Mouse (Mus musculus) stomach, embryonic 16.5 days (tissue): ENCODE results near the gene Fuca1. TPM values are rescaled to one million over a fixed set of nuclear protein-coding genes. Genes with fewer than 3 reads are reported as not detected.

Experiments used
- ATAC-seq: fragments of 200-750 bp; cut with Nextera tagmentation; 2 replicates; pipeline ENCODE4 v1.8.0; 2017; ENCODE audit warnings: moderate number of reproducible peaks, moderate TSS enrichment; ENCODE audit not compliant: insufficient read depth, low FRiP score
- H3K27ac ChIP-seq: fragments of 300-500 bp; sonication (generic); 2 replicates; pipeline ENCODE4 v1.5.1; 2014; ENCODE audit warnings: low read length
- H3K27me3 ChIP-seq: fragments of 300-500 bp; sonication (generic); 2 replicates; pipeline ENCODE4 v1.6.1; 2014; ENCODE audit warnings: low read length, control low read depth, mixed read lengths; ENCODE audit not compliant: control insufficient read depth, insufficient read depth
- H3K36me3 ChIP-seq: fragments of 300-500 bp; sonication (generic); 2 replicates; pipeline ENCODE4 v1.6.1; 2014; ENCODE audit warnings: low read length; ENCODE audit not compliant: control insufficient read depth, insufficient read depth
- H3K4me1 ChIP-seq: fragments of 300-500 bp; sonication (generic); 2 replicates; pipeline ENCODE4 v1.6.1; 2014; ENCODE audit warnings: low read length, control low read depth, mixed read lengths; ENCODE audit not compliant: control insufficient read depth, insufficient read depth
- H3K4me2 ChIP-seq: fragments of 300-500 bp; sonication (generic); 2 replicates; pipeline ENCODE4 v1.6.1; 2014; ENCODE audit warnings: low read depth, low read length, mixed read lengths
- H3K4me3 ChIP-seq: fragments of 300-500 bp; sonication (generic); replicated peaks from 2 replicates; pipeline ENCODE4 v1.5.1; 2014; ENCODE audit warnings: mild to moderate bottlenecking, low read length
- H3K9ac ChIP-seq: fragments of 300-500 bp; sonication (generic); 2 replicates; pipeline ENCODE4 v1.6.1; 2014; ENCODE audit warnings: low read length
- H3K9me3 ChIP-seq: fragments of 300-500 bp; sonication (generic); replicated peaks from 2 replicates; pipeline ENCODE4 v1.6.1; 2016; ENCODE audit warnings: low read length, control low read depth; ENCODE audit not compliant: control insufficient read depth
- WGBS: fragments of 180-500 bp; shearing (Covaris S2); extraction: QIAGEN DNeasy Blood & Tissue Kit; methylation state at CpG from one replicate; pipeline ENCODE4 v1.1.7; 2014; 5-methylcytosine and 5-hydroxymethylcytosine counted together
- polyA plus RNA-seq: library from polyadenylated mRNA; unstranded; fragments of >200 nt; fragmentation: Nextera tagmentation; extraction: Ambion mirVana; gene quantifications from 2 replicates; pipeline ENCODE4 v1.2.1, GENCODE M21; 2015

Gene Fuca1
- polyA plus RNA-seq, 1 experiment from 2014 or later = 98.9 TPM

DNA sequence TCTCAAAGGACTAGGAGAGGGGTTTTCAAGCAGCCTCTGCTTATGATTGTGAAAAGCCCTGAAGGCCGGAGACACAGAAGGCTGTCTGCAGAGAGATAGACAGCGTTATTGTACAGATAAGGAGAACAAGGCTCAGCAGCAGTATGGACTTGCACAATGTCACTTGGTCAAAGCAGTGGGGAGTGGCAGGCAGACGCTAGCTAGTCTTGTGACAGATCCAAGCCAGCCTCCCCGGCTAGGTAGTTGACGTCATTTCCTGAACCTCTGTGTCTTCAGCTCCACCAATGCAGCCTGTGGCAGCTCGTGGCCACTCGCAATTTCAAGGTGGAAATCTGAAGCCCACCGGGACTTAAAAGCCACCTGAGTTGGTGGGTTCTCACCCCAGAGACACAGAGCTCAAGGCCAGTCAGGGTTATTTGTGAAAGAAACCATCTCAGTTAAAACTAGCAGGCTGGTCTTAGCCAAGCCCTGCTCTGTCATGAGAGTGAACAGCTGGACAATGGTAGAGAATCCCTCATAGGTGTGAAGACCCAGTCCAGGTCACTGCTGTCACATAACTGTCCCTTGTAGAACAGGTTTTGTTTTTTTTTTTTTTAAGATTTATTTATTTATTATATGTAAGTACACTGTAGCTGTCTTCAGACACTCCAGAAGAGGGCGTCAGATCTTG lies 22.0 kb upstream of the Fuca1 start:
- peak; percentile 60; the same call in 1 of the 2 replicates for ATAC-seq
- H3K27ac ChIP-seq = peak overlapping the region; percentile 38; the same call in 1 of the 2 replicates
- H3K9ac ChIP-seq = peak overlapping the region; percentile 35
- no peaks in the 10 kb centered on the region for H3K4me1 ChIP-seq
- no peaks in the 10 kb centered on the region for H3K27me3 ChIP-seq
- H3K4me2 ChIP-seq = no peak overlapping the region
- no peaks in the 10 kb centered on the region for H3K9me3 ChIP-seq
- H3K4me3 ChIP-seq = no peak overlapping the region
- no peaks in the 10 kb centered on the region for H3K36me3 ChIP-seq
- 60% methylated on average over 9 of the region's 9 CpGs for WGBS

DNA sequence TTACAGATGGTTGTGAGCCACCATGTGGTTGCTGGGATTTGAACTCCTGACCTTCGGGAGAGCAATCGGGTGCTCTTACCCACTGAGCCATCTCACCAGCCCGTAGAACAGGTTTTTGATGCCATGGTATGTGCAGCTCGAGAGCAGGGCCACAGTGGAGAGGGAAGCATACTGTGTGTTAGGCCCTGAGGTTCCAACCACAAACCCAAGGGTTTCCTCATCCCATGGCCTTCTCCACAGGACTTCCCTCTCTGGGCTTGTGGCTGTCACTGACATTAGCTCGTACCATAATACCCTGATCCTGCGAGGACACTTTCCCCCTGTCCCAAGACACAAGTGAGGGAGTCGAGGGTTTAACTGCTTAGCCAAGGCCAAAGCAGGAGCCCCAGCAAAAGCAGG lies 21.5 kb upstream of the Fuca1 start:
- Histone ChIP-seq H3K36me3 (no peaks in the 10 kb centered on the region), H3K9me3 (no peaks in the 10 kb centered on the region), H3K4me1 (no peaks in the 10 kb centered on the region), H3K4me2 (no peak overlapping the region), H3K9ac (no peak overlapping the region), H3K27me3 (no peaks in the 10 kb centered on the region), H3K4me3 (no peak overlapping the region), H3K27ac (no peak overlapping the region)
- ATAC-seq = no peak
- 83% methylated on average over 7 of the region's 7 CpGs for whole genome bisulfite sequencing

GRCm38 (mm10) chr4:135900008-135900407 lies 20.5 kb upstream of the Fuca1 start:
- H3K4me3 ChIP-seq = no peak overlapping the region
- no peaks in the 10 kb centered on the region for H3K4me1 ChIP-seq
- H3K4me2 ChIP-seq = no peak overlapping the region
- H3K9me3 ChIP-seq = no peaks in the 10 kb centered on the region
- H3K36me3 ChIP-seq = no peaks in the 10 kb centered on the region
- 72% methylated on average over 5 of the region's 5 CpGs for WGBS
- H3K9ac ChIP-seq = no peak overlapping the region
- ATAC-seq = no peak
- no peak overlapping the region for H3K27ac ChIP-seq
- H3K27me3 ChIP-seq = no peaks in the 10 kb centered on the region

DNA sequence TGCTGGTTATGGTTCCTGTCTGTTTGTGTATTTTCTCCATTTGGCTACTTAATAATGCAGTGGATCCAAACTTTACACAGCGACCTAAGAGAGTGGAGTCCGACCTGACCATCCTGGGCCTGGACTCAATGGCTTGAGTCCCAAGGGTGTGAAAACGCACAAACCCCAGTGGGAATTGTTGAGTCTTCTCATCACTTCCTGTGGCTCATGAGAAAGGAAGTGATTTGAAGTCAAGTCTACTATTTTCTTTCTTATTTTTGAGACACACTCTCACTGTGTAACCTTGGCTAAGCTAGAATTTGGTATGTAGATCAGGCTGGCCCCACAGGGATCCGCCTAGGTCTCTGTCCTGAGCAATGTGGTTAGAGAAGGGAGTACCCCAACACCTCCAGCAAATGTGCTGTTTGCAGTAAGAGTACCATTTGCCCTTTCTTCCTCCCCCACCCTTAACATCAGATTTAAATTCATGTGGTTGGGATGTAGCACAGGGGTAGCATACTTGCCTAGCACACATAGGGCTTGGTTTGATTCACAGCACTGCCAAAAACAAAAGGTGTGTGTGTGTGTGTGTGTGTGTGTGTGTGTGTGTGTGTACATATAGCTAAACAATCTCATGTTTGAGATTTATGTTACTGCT lies 17.8 kb upstream of the Fuca1 start:
- WGBS = 91% methylated on average over 4 of the region's 4 CpGs
- Histone ChIP-seq H3K9me3 (no peaks in the 10 kb centered on the region), H3K36me3 (no peaks in the 10 kb centered on the region), H3K27ac (no peak overlapping the region), H3K4me3 (no peak overlapping the region), H3K4me1 (no peaks in the 10 kb centered on the region), H3K4me2 (no peak overlapping the region), H3K27me3 (no peaks in the 10 kb centered on the region), H3K9ac (no peak overlapping the region)
- no peak for ATAC-seq

GRCm38 (mm10) chr4:135904810-135905209 lies 15.7 kb upstream of the Fuca1 start:
- no peak for ATAC-seq
- Histone ChIP-seq H3K27ac (no peak overlapping the region), H3K9ac (no peak overlapping the region), H3K36me3 (no peaks in the 10 kb centered on the region), H3K4me2 (no peak overlapping the region), H3K4me1 (peaks cover 3% of the 10 kb centered on the region; the same call in 1 of the 2 replicates), H3K9me3 (no peaks in the 10 kb centered on the region), H3K27me3 (no peaks in the 10 kb centered on the region), H3K4me3 (no peak overlapping the region)
- 30% methylated on average over 1 of the region's 1 CpGs for WGBS

DNA sequence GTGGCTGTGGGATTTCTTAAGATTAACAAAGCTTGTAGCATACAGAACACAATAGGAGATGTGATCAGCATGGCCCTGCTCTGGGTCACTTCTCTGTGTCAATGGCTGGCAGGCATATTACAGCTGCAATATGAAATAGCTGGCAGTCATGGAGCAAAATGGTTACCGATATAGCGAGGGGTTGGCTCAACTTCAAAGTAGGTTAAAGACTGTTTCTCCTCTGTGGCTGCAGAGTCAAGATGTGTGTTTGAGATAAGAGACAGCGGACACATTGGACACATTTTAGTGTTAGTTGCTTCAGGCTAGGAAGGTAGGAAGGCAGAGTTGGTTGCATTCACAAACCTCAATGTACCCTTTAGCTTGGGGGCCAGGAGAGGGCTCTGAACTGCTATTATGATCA lies 13.9 kb upstream of the Fuca1 start:
- Histone ChIP-seq H3K9me3 (no peaks in the 10 kb centered on the region), H3K9ac (no peak overlapping the region), H3K4me3 (no peak overlapping the region), H3K27me3 (no peaks in the 10 kb centered on the region), H3K4me2 (no peak overlapping the region), H3K4me1 (peaks cover 3% of the 10 kb centered on the region; the same call in 1 of the 2 replicates), H3K36me3 (no peaks in the 10 kb centered on the region), H3K27ac (no peak overlapping the region)
- 84% methylated on average over 3 of the region's 3 CpGs for WGBS
- no peak for ATAC-seq

GRCm38 (mm10) chr4:135909326-135910066 lies 11.0 kb upstream of the Fuca1 start:
- H3K27ac ChIP-seq = no peak overlapping the region
- ATAC-seq = no peak
- no peaks in the 10 kb centered on the region for H3K9me3 ChIP-seq
- peaks cover 3% of the 10 kb centered on the region; the same call in 1 of the 2 replicates for H3K4me1 ChIP-seq
- WGBS = 32% methylated on average over 13 of the region's 13 CpGs
- no peaks in the 10 kb centered on the region for H3K27me3 ChIP-seq
- H3K4me3 ChIP-seq = no peak overlapping the region
- no peak overlapping the region for H3K9ac ChIP-seq
- no peaks in the 10 kb centered on the region for H3K36me3 ChIP-seq
- no peak overlapping the region for H3K4me2 ChIP-seq

DNA sequence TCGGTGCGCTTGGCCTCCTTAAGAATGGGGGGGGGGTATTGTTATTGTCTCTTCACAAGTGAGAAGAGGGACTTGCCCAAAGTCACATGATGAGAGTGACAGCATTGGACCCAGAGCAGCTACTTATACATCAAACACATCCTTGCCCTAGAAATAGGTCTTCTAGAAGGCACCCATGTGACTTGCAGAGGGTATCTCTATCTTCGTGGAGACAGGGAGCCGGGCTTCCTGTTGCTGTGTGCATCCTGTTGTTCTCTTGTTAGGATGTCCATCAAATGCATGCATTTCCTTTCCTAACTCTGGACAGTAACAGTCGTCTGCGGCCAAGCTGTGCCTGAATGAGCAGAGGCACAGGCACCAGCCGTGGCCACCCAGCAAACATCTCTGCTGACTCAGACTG lies 9.0 kb upstream of the Fuca1 start:
- no peak overlapping the region for H3K27ac ChIP-seq
- no peak overlapping the region for H3K4me2 ChIP-seq
- H3K4me1 ChIP-seq = peaks cover 3% of the 10 kb centered on the region; the same call in 1 of the 2 replicates
- H3K9me3 ChIP-seq = no peaks in the 10 kb centered on the region
- H3K36me3 ChIP-seq = no peaks in the 10 kb centered on the region
- H3K27me3 ChIP-seq = no peaks in the 10 kb centered on the region
- WGBS = 67% methylated on average over 7 of the region's 7 CpGs
- H3K4me3 ChIP-seq = no peak overlapping the region
- no peak overlapping the region for H3K9ac ChIP-seq
- ATAC-seq = no peak

- Histone ChIP-seq H3K36me3 (no peaks in the 10 kb centered on the region), H3K27me3 (no peaks in the 10 kb centered on the region), H3K4me3 (no peak overlapping the region), H3K9ac (no peak overlapping the region), H3K9me3 (no peaks in the 10 kb centered on the region), H3K4me2 (no peak overlapping the region), H3K4me1 (peaks cover 3% of the 10 kb centered on the region; the same call in 1 of the 2 replicates), H3K27ac (no peak overlapping the region)
- WGBS = 50% methylated on average over 3 of the region's 3 CpGs
- no peak for ATAC-seq
Measured at GRCm38 (mm10) chr4:135912164-135912563, 8.4 kb upstream of the Fuca1 start.
